Mouse (Mus musculus): ENCODE results near the gene Vmn1r215.
"Not testable (repeated sequence)": the region's sequence is repeated elsewhere in the genome, so short reads cannot be mapped to it uniquely, and the experiment has no call there.

Vmn1r215 gene

GRCm38 (mm10) chr13:23067725-23068124 is at the start of gene Vmn1r215:
Gene Vmn1r215, plus strand, starts transcription at chr13:23068025.
- DNase-seq (ENCODE audit: low spot score), result no peak

GRCm38 (mm10) chr13:23018158-23018557 is 49.7 kb upstream of the Vmn1r215 start:
- DNase-seq (ENCODE audit: low spot score), result no peak

- DNase-seq (ENCODE audit: low spot score), result no peak
Observed at GRCm38 (mm10) chr13:23024812-23025211, 43.0 kb upstream of the Vmn1r215 start.

GRCm38 (mm10) chr13:23030118-23030517 is 37.7 kb upstream of the Vmn1r215 start, which contains the start of gene Vmn1r214:
Gene Vmn1r214, plus strand, starts transcription at chr13:23030418.
- DNase-seq (ENCODE audit: low spot score), result no peak

- no peak for DNase-seq (ENCODE audit: low spot score)
Observed at GRCm38 (mm10) chr13:23057778-23058177, 10.0 kb upstream of the Vmn1r215 start.

- DNase-seq (ENCODE audit: low spot score), result no peak
Observed at GRCm38 (mm10) chr13:23069312-23069711, 1.5 kb downstream of the Vmn1r215 start.

GRCm38 (mm10) chr13:23094386-23094785 is 26.6 kb downstream of the Vmn1r215 start:
- DNase-seq (ENCODE audit: low spot score), result no peak

GRCm38 (mm10) chr13:23118126-23118525 is 50.3 kb downstream of the Vmn1r215 start, which contains the start of gene Vmn1r217:
Gene Vmn1r217, minus strand, starts transcription at chr13:23118226.
- DNase-seq (ENCODE audit: low spot score), result not testable (repeated sequence)

- DNase-seq (ENCODE audit: low spot score), result no peak
Observed at GRCm38 (mm10) chr13:23120611-23121010, 52.8 kb downstream of the Vmn1r215 start.

Measured in ovary, adult 18-20 months (tissue).